Mouse (Mus musculus) liver, adult 2 months (tissue): ENCODE results near the gene Atp10b.

ENCODE experiments used
- CTCF ChIP-seq: fragments of 200-500 bp; IDR thresholded peaks from 2 replicates; pipeline ENCODE4 v1.5.1; 2011; ENCODE audit warnings: low read depth, low read length, control low read depth
- POLR2A ChIP-seq: fragments of 200-500 bp; IDR thresholded peaks from 2 replicates; pipeline ENCODE4 v1.6.1; 2011; ENCODE audit warnings: low read length, control low read depth; ENCODE audit not compliant: insufficient read depth; ENCODE audit errors: extremely low read depth

GRCm38 (mm10) chr11:43213740-43214139 lies 64.1 kb downstream of the Atp10b start:
- TF ChIP-seq POLR2A, result no peak
- TF ChIP-seq CTCF, result no peak
